Mouse (Mus musculus): ENCODE results near the gene Edc3.

DNA sequence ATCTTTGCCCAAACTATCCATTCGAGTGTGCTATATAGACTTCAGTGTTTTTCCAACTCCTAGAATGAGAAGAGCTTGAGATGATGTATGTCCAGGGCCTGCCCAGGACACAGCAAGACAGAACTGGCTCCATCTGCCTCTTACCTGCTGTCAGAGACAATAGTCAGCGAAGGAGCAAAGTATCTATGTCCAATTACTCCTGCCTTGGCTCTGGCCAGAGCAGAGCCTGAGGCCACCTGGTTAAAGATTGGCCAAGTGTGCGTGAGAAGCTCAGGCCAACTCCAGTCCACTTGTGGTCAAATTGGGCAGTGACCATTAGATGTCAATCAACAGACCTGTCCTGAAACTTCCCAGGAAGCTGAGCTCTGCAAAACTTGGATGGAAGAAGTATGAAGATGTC, 38.8 kb upstream of the Edc3 start:
- no peak for TF ChIP-seq FLI1 (IDR thresholded peaks at IDR 0.05; ENCODE audit: low read length)
- no peak for TF ChIP-seq GATA1 (IDR thresholded peaks at IDR 0.05; ENCODE audit: borderline replicate concordance, low read length)
